Mouse (Mus musculus) 416B (cell line): ENCODE measurements around the gene Fam98c.
"Not testable (repeated sequence)": the region's sequence is repeated elsewhere in the genome, so short reads cannot be mapped to it uniquely, and the experiment has no call there.

Experiments
- DNase-seq: peaks from one replicate; pipeline ENCODE4 v3.0.0; 2011; ENCODE audit warnings: low read depth

Fam98c gene

DNA sequence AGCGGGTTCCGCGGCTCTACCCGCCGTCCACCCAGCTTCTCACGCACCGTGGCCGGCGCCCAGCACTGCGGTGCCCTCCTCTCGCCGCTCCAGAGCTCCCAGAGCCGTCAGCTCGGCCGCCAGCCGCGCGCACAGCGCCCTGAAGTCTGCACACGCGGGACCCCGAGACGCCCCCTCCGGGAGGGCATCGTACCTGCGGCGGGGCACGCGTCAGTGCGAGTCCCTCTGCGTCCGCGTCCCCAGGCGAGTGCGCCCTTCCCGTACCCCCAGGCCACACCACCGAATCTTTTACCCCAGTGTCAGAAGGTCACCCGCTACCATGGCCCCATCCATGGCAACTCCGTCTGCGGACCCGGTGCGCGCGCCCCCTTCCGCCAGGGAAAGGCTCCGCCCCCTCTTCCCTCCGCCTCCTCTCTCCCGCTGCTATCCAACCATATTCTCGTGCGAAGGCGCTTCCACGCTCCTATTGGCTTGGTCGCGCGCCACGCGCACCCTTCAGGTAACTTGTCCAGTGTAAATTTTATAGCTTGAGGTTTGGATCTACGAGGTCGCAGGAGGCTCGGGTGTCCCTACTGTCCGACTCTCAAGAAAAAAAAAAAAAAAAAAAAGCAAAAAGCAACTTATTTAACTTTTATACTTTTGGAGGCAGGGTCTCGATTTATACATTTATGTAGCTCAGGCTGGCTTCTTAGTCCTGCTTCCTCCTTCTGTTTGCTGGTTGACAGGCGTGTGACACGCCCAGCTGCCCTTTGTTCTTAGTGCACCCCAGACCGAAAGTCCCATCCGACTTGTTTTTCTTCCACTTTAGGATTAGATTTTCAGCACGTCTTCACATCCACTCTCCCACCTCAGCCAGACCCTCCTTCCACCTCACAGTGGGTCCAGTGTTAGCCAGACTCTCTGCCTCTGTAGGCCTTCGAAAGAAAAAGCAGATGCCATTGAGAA lies at the start of gene Fam98c:
Gene Fam98c (minus strand): TSS at position 397 of the 945 bp plus-strand sequence.
- DNase-seq: peak; percentile 88

- DNase-seq: peak; percentile 30
These were observed 46.5 kb upstream of the Fam98c start for GRCm38 (mm10) chr7:29202577-29202976.

- not testable (repeated sequence) for DNase-seq
These were observed 38.2 kb upstream of the Fam98c start for GRCm38 (mm10) chr7:29194230-29194629.

- DNase-seq: not testable (repeated sequence)
These were observed 25.3 kb upstream of the Fam98c start for GRCm38 (mm10) chr7:29181323-29181722.

- no peak for DNase-seq
These were observed 24.8 kb upstream of the Fam98c start for GRCm38 (mm10) chr7:29180854-29181236.

DNA sequence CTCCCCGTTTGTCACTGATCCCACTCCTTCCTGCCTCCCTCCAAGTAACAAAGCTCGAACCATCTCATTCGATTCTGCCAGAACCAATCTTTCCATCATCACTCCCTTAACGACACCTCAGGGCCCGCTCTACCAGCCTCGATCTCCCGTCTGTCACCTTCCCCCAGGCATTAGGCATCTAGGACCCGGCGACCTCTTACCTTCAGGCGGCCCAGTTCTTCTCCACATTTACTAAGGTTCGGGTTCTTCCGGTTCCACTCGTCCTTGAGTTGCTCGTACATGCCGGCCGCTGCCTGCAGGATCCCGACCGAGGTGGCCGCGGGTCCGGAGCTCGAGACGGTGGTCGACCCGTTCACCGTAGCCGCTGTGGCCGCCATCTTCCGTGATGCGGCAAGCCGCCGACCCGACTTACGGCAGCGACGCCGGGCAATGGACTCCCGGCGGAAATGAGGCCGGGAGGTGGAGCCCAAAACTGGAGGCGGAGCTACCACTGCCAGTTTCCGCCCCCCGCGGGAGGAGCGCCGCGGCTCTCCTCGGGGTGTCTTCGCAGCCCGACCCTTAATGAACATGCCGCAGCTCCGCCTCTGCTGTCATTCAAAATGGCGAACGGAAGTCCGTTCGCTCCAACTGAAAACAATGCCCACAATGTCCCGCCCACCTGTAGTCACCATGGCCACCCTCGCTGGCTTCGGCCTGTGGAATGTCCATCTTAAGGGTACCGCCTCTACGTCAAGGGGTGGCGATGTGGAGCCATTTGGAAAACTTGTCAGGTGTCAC lies 24.2 kb upstream of the Fam98c start, which contains the start of gene Psmd8:
Gene Psmd8 (minus strand): TSS at position 625 of the 777 bp plus-strand sequence.
- peak; percentile 99 for DNase-seq

DNA sequence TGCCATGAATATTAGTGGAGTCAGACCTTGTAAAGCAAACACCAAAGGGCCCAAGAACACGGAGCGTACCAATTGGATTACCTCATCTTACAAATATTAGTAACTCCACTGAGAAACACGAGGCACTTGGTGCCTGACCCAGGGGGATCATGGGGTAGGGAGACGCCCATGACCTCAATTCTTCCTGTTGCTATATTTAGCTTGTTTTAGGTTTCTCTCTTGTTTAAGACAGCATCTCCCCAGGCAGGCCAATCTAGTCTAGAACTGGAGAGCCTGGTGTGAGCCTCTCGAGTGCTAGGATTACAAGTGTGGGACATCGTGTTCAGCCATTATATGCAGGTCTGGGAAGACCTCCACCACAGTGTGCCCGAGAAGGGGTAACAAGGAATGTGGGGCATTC lies 23.3 kb upstream of the Fam98c start:
- peak; percentile 82 for DNase-seq

- no peak for DNase-seq
These were observed 22.1 kb upstream of the Fam98c start for GRCm38 (mm10) chr7:29178106-29178505.

DNA sequence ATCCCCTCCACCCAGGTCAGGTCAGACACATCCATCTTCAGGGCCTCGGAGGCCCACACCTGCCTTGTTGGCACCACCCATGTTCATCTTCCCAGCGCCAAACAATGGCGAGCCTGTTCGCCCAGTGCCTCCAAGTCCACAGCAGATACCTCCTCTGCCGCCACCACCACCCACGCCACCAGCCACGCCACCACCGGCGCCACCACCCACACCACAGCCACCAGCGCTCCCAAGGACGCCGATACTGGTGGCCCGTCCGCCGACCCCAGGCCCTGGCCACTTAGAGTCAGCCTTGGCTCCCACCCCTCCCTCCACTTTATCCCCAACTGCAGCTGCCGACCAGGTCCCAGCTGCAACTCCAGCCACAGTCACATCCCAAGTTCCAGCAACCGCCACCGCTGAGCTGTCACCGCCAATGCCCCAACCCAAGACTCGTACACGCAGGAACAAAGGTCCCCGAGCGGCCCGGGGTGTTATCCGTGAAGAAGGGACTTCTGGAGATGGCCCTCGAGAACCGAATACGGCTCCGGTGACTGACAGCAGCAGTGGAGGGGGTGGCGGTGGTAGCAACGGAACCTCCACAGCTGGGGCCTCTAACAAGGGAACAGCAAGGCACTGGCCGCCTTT lies 16.5 kb upstream of the Fam98c start:
- no peak for DNase-seq

- no peak for DNase-seq
These were observed 15.6 kb upstream of the Fam98c start for GRCm38 (mm10) chr7:29171562-29172097.

DNA sequence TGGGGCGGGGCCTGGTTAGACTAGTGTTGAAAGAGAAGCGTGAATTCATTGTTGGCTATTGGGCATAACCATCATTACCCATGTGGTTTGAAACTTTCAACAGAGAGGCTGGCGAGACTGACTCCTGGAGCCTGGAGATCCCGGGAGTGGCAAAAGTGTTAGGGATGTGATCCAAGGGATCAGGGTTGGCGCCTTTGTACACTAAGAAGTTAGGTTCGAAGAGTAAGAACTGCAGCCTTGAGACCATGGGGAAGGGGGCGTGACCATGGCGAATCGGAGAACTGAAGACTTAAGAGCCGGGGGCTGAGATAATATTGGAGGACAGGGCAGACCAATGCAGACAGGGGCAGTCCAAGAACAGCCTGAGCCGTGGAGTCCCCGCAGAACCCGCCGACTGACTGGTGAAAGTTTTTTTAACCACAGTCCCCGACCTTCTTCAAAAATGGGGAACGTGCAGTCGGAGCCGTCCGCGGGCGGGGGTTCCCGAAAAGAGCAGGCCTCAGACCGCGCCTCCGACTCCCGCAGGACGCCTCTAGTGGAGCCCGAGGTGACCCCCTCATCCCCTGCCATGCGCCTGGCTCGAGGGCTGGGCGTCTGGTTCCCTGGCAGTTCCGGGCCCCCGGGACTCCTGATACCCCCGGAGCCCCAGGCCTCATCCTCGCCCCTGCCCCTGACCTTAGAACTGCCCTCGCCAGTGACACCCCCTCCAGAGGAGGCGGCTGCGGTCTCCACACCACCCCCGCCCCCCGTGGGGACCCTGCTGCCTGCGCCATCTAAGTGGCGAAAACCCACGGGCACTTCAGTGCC lies 14.9 kb upstream of the Fam98c start:
- DNase-seq: no peak

- peak; percentile 97 for DNase-seq
These were observed 14.2 kb upstream of the Fam98c start, which contains the start of the genes Ggn and Spred3 for GRCm38 (mm10) chr7:29170066-29170754. Gene Ggn, plus strand, starts transcription at chr7:29170210. Gene Spred3, minus strand, starts transcription at chr7:29170411.

DNA sequence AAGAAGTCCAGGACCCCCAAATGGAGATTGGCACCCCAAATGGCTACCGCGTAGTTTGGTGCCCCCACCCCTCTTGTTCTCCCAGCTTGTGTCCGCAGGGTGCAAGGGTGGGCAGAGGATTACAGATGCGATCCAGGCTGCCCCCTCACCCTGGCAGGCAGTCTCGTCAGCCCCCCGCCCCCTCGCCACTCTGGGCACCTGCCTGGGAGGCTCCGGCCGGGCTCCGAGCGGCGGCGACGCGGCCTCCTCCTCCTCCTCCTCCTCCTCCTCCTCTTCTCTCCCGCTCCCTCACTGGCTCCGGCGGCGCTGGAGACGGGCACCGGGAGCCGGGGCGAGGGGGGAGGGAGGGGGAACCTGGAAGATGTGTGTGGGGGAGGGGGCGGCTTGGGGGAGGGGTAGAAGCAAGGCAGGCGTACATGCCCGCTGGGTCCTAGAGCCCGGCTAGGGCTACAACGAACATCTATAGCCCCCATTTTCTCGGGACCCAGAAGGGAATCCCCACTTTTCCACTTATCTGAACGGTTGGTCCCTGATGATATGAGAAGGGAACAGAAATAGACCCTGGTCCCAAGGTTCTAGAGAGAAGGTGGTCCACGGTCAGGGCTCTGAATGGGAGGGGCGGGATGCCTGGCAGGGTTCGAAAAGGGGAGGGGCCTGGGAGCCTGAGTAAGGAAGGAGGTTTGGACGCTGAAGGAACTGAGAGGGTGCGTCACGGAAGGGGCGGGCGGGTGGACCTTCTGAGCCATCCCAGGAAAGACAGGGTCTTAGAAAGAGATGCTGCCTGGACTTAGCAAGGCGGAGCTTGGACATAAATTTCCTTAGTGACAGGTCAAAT lies 13.4 kb upstream of the Fam98c start:
- no peak for DNase-seq

GRCm38 (mm10) chr7:29168791-29169230 lies 12.8 kb upstream of the Fam98c start:
- no peak for DNase-seq

DNA sequence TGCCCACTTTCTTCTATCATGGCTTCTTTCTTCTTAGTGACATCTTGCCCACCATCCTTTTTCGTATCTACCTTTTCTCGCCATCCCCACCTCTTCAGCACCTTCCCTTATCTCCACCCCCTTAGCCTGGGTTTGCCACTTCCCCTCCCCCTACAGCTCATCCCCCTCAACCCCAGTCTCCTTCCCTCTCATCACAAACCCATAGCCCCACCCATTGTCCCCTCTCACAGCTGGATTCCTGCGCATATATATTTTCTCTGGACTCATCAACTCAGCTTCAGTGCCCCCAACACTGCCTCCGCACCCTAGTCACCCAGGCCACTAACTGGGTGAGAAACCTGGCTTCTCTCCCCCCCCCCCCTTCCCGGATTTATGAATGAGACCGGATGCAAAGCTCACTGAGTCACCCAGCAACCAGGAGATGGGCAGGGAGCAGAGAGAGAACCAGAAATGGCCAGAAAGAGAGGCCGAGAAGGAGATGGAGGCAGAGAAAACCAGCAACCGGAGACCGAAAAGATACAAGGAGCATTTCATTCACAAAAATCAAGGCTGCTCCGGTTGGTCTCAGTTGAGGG lies 12.2 kb upstream of the Fam98c start:
- peak; percentile 43 for DNase-seq

DNA sequence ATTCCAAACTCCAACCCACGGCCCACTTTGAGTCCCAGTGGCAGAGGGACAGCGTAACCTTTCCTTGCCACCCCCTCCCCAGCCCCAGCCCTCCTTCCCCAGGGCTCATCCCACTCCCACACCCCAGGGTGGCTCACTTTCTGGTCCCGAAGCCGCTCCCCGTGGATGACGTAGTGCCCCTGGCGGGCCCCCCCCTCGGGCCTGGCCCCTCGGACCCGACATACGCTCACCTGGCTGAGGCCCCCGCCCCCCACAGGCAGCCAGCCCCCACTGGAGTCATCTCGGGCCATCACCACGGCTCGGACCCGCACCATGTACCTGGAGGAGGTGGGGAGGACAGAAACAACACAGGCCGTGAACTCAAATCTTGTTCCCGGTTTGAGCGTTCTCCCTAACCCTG lies 11.6 kb upstream of the Fam98c start:
- DNase-seq: no peak

GRCm38 (mm10) chr7:29162750-29163525 lies 6.9 kb upstream of the Fam98c start:
- DNase-seq: no peak

GRCm38 (mm10) chr7:29162294-29162693 lies 6.3 kb upstream of the Fam98c start:
- no peak for DNase-seq
